Mouse (Mus musculus) C2C12 (cell line): ENCODE results near the gene Tgds. TPM values are rescaled to one million over a fixed set of nuclear protein-coding genes. Genes with fewer than 3 reads are reported as not detected.
"Not testable (repeated sequence)": the region's sequence is repeated elsewhere in the genome, so short reads cannot be mapped to it uniquely, and the experiment has no call there.

Experiments
- H3K27me3 ChIP-seq: one replicate; pipeline ENCODE4 v1.6.1; 2011; ENCODE audit not compliant: control insufficient read depth, insufficient read depth, insufficient read length
- H3K36me3 ChIP-seq: one replicate; pipeline ENCODE4 v1.6.1; 2011; ENCODE audit not compliant: control insufficient read depth, insufficient read depth
- H3K4me3 ChIP-seq: one replicate; pipeline ENCODE4 v1.5.1; 2011; ENCODE audit warnings: mild to moderate bottlenecking, control low read depth; ENCODE audit not compliant: poor library complexity, insufficient read depth, severe bottlenecking
- H3K79me2 ChIP-seq: one replicate; pipeline ENCODE4 v1.6.1; 2011; ENCODE audit not compliant: control insufficient read depth, insufficient read depth
- H3K79me3 ChIP-seq: one replicate; pipeline ENCODE4 v1.6.1; 2011; ENCODE audit warnings: low read depth, control low read depth
- H3ac ChIP-seq: one replicate; pipeline ENCODE3; 2011; ENCODE audit warnings: low read depth; ENCODE audit not compliant: control insufficient read depth, insufficient read length
- CEBPB ChIP-seq: IDR thresholded peaks from one replicate; pipeline ENCODE4 v1.6.1; 2011; ENCODE audit warnings: low read depth, mild to moderate bottlenecking, control low read depth, moderate library complexity
- CTCF ChIP-seq: IDR thresholded peaks from one replicate; pipeline ENCODE4 v1.5.1; 2011; ENCODE audit not compliant: control insufficient read depth, insufficient read depth, insufficient read length
- FOSL1 ChIP-seq: IDR thresholded peaks from one replicate; pipeline ENCODE4 v1.8.0; 2011; ENCODE audit warnings: mild to moderate bottlenecking, low read length; ENCODE audit not compliant: poor library complexity, insufficient read depth, severe bottlenecking
- MAX ChIP-seq: IDR thresholded peaks from one replicate; pipeline ENCODE4 v1.6.1; 2011; ENCODE audit warnings: mild to moderate bottlenecking, control low read depth
- MYOD1 ChIP-seq: IDR thresholded peaks from one replicate; pipeline ENCODE4 v1.6.1; 2011; ENCODE audit warnings: low read depth; ENCODE audit not compliant: control insufficient read depth, insufficient read length
- MYOG ChIP-seq: IDR thresholded peaks from one replicate; pipeline ENCODE4 v1.6.1; 2011; ENCODE audit not compliant: control insufficient read depth, insufficient read length; ENCODE audit errors: extremely low read depth
- USF1 ChIP-seq: IDR thresholded peaks from one replicate; pipeline ENCODE4 v1.6.1; 2011; ENCODE audit warnings: low read depth, mild to moderate bottlenecking, control low read depth, moderate library complexity
- polyA plus RNA-seq: library from polyadenylated mRNA; unstranded; fragments of >200 nt; fragmentation: generic; extraction: Trizol; gene quantifications from one replicate; pipeline ENCODE4 v1.2.1, GENCODE M21; 2012; ENCODE audit warnings: missing spikeins

Gene Tgds
- polyA plus RNA-seq, 1 experiment, result 13.7 TPM

DNA sequence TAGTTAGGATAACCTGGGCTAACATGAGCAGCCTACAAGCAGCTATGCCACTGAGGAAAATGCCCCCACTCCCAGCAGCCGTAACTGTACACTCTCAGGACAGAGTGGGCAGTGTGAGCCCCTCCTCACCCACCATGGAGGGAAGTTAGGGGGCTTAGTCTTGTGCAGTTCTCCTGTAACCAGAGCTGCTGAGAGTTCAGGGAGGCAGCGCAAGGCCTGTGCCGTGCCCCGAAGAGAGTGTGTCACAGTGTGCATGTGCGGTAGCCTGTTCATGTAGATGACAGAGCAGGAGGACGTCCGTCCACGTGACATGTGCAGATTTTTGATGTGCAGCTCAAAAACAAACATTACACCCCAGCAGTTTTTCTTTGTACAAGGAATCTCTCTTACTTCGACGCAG lies 24.2 kb upstream of the Tgds start:
- Histone ChIP-seq H3K79me2 (no peaks in the 10 kb centered on the region), H3K36me3 (peaks cover 30% of the 10 kb centered on the region), H3ac (no peak overlapping the region), H3K79me3 (no peaks in the 10 kb centered on the region), H3K27me3 (no peaks in the 10 kb centered on the region), H3K4me3 (no peak overlapping the region)
- TF ChIP-seq MYOD1 (no peak), FOSL1 (no peak), CTCF (no peak), CEBPB (no peak), USF1 (no peak), MYOG (no peak), MAX (no peak)

DNA sequence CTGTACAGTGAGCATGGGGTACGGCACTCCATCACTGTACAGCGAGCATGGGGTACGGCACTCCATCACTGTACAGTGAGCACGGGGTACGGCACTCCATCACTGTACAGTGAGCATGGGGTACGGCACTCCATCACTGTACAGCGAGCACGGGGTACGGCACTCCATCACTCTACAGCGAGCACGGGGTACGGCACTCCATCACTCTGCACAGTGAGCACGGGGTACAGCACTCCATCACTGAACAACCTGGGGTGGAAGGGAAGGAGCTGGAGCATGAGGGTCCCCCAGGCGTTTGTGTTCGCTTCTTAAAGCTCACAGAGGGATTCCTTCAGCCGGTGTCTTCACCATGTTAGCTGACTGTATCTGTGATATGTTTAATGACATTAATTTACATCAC lies 23.5 kb upstream of the Tgds start:
- H3K27me3 ChIP-seq, H3K4me3 ChIP-seq, H3ac ChIP-seq, H3K79me2 ChIP-seq, H3K79me3 ChIP-seq: not testable (repeated sequence)
- peaks cover 29% of the 10 kb centered on the region for H3K36me3 ChIP-seq

DNA sequence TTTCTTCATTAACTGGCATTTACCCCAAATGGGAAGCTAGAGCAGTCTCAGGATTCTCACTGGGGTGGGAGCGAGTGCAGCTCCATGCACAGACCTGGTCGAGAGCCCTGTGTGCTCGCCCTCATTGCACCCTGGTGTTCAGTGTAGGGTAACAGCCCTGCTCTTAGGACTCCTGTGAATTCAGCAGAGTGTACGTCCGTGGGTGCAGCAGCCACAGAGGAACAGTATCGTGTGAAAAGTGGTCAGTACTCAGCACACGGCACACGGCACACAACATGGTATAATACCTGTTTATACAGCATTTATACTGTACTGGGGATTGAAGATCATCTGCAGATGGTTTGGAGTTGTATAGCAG lies 19.7 kb upstream of the Tgds start:
- TF ChIP-seq USF1, result no peak
- TF ChIP-seq FOSL1, result no peak
- no peak for TF ChIP-seq MYOG
- TF ChIP-seq CTCF, result no peak
- no peak for TF ChIP-seq MAX
- TF ChIP-seq CEBPB, result no peak
- TF ChIP-seq MYOD1, result no peak
- Histone ChIP-seq H3K79me3 (no peaks in the 10 kb centered on the region), H3K27me3 (no peaks in the 10 kb centered on the region), H3K4me3 (no peak overlapping the region), H3ac (no peak overlapping the region), H3K79me2 (no peaks in the 10 kb centered on the region), H3K36me3 (peaks cover 19% of the 10 kb centered on the region)

DNA sequence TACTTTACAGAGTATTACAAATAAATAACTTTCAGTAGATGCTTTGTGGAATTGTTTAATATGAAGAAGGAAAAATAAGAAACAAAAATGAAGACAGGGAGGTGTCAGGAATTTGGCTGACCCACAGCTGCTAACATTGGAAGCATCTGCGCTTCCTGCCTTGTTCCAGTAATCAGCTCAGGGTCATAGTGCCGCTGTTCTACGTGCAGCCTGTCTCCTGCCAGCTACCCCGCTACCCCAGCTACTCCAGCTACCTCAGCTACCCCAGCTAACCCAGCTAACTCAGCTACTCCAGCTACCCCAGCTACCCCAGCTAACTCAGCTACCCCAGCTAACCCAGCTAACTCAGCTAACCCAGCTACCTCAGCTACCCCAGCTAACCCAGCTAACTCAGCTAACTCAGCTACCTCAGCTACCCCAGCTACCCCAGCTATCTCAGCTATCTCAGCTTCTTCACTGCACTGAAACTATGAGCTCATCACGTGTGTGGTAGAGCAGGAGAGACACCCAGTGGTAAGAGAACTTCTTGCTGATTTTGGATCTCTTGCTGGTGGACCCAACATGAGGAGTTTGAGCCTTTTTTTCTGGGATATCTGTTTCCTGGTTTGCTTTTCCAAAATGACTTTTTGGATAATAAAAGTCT lies 19.2 kb upstream of the Tgds start:
- Histone ChIP-seq H3ac (no peak overlapping the region), H3K79me2 (no peaks in the 10 kb centered on the region), H3K79me3 (no peaks in the 10 kb centered on the region), H3K4me3 (no peak overlapping the region), H3K36me3 (peaks cover 19% of the 10 kb centered on the region), H3K27me3 (no peaks in the 10 kb centered on the region)
- TF ChIP-seq MYOG, result no peak
- TF ChIP-seq MAX, result no peak
- no peak for TF ChIP-seq CTCF
- no peak for TF ChIP-seq FOSL1
- TF ChIP-seq CEBPB, result no peak
- no peak for TF ChIP-seq MYOD1
- no peak for TF ChIP-seq USF1

DNA sequence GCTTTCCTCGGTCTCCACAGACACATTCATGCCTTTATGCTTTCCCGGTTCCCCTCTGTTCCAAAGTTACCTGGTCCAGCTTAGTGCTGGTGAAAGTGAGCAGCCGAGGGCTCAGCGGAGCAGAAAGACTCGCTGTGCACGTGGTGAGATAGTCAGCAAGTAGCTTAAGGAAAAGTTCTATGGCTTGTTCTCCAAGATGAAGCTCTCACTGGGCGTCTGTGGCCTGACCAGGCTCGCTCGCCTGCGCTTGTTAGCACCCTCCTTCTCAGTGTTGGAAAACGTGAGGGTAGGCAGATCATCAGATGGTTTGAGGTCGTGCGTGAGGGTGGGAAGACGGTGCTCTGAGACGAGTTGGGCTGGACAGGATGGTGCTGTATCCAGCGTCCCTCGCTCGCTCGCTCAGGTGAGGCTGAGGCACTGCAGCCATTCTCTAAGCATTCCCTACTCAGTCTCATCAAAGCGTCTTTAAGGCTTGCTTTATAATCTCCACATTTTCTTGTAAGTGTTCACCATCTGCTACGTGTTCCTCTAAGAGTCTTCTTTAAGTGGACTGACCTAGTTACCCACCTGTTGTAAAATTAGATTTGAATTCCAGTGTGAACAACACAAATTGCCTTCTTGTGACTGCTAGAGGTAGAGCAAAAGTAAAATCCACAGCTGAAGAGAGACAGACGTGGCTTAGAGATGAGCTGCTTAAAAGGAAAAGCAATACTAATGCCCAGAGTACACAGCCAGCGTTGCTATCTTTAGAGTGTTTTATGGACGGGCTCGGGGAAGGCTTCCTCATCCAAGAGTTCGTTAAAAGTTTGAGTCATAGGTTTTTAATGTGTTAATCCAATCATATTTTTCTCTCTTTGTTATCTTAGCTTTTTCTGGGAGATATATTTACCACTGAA lies 18.3 kb upstream of the Tgds start:
- no peak overlapping the region for H3K4me3 ChIP-seq
- no peaks in the 10 kb centered on the region for H3K79me2 ChIP-seq
- H3K36me3 ChIP-seq, result peaks cover 19% of the 10 kb centered on the region
- no peak overlapping the region for H3ac ChIP-seq
- H3K79me3 ChIP-seq, result no peaks in the 10 kb centered on the region
- TF ChIP-seq FOSL1, result no peak
- TF ChIP-seq CEBPB, result no peak
- TF ChIP-seq MAX, result no peak
- TF ChIP-seq MYOD1, result no peak
- TF ChIP-seq USF1, result no peak
- TF ChIP-seq MYOG, result no peak
- TF ChIP-seq CTCF, result no peak
- H3K27me3 ChIP-seq, result no peaks in the 10 kb centered on the region

DNA sequence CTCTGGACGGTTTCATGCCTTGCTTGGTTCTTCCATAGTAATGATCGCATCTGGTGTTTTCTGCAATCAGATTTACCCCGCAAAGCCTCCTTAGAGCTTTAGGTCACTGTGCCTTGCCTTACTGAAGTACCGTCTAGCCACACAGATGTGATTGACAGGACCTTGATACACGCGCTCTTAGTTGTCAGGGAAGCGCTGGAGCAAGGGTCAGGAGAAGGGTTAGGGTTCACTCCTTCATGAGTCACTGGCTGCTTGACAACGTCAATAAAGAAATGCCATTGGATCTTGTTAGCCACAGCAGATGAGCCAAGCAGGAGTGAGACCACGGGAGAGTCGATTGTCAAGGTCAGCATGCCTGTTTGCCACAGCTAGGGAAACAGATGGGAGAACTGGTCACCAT lies 16.0 kb upstream of the Tgds start:
- no peak overlapping the region for H3ac ChIP-seq
- TF ChIP-seq USF1 (no peak), MYOG (no peak), FOSL1 (no peak), CTCF (no peak), CEBPB (no peak)
- no peaks in the 10 kb centered on the region for H3K79me3 ChIP-seq
- H3K79me2 ChIP-seq, result no peaks in the 10 kb centered on the region
- H3K4me3 ChIP-seq, result no peak overlapping the region
- H3K36me3 ChIP-seq, result peaks cover 13% of the 10 kb centered on the region
- H3K27me3 ChIP-seq, result no peaks in the 10 kb centered on the region
